Mouse (Mus musculus): ENCODE data around the gene Tfr2. TPM values are rescaled to one million over a fixed set of nuclear protein-coding genes. Genes with fewer than 3 reads are reported as not detected.
A peak's percentile ranks its signal among the peaks of the same experiment; 100 is the strongest.

Tfr2 gene
- total and polyA plus RNA-seq, 2 experiments: 225 to 486 TPM

GRCm38 (mm10) chr5:137580246-137580645, 10.6 kb downstream of the Tfr2 start:
- Histone ChIP-seq H3K79me2 (ENCODE audit: control insufficient read depth, insufficient read depth, low read length) (no peaks in the 10 kb centered on the region), H3K27me3 (ENCODE audit: control insufficient read depth, insufficient read depth, low read length) (no peaks in the 10 kb centered on the region), H3K36me3 (ENCODE audit: control insufficient read depth, insufficient read depth, low read length) (peaks cover 42% of the 10 kb centered on the region), H3K9ac (ENCODE audit: low read depth, low read length) (no peak overlapping the region), H3K4me1 (ENCODE audit: control insufficient read depth, insufficient read depth, low read length) (peaks cover 10% of the 10 kb centered on the region), H3K4me3 (ENCODE audit: insufficient read depth, low read depth, low read length) (no peak overlapping the region), H3K27ac (replicated peaks; ENCODE audit: insufficient read depth, low read depth, low read length) (peak overlapping the region; percentile 75)
- peak; percentile 100 for DNase-seq (ENCODE audit: extremely low read depth, low read depth, low spot score)
- 16% methylated on average over 6 of the region's 6 CpGs for WGBS
- TF ChIP-seq POLR2A (IDR thresholded peaks at IDR 0.05; ENCODE audit: extremely low read depth, insufficient read depth, low read length) (no peak), CTCF (IDR thresholded peaks at IDR 0.05; ENCODE audit: low read depth, low read length) (no peak)

- H3K27ac ChIP-seq (replicated peaks; ENCODE audit: insufficient read depth, low read depth, low read length): no peak overlapping the region
- H3K9ac ChIP-seq (ENCODE audit: low read depth, low read length): no peak overlapping the region
- H3K79me2 ChIP-seq (ENCODE audit: control insufficient read depth, insufficient read depth, low read length): no peaks in the 10 kb centered on the region
- WGBS: 74% methylated on average over 8 of the region's 8 CpGs
- DNase-seq (ENCODE audit: extremely low read depth, low read depth, low spot score): no peak
- no peak overlapping the region for H3K4me3 ChIP-seq (ENCODE audit: insufficient read depth, low read depth, low read length)
- no peaks in the 10 kb centered on the region for H3K27me3 ChIP-seq (ENCODE audit: control insufficient read depth, insufficient read depth, low read length)
- TF ChIP-seq CTCF (IDR thresholded peaks at IDR 0.05; ENCODE audit: low read depth, low read length) (no peak), POLR2A (IDR thresholded peaks at IDR 0.05; ENCODE audit: extremely low read depth, insufficient read depth, low read length) (no peak)
- H3K36me3 ChIP-seq (ENCODE audit: control insufficient read depth, insufficient read depth, low read length): peaks cover 43% of the 10 kb centered on the region
- H3K4me1 ChIP-seq (ENCODE audit: control insufficient read depth, insufficient read depth, low read length): peaks cover 10% of the 10 kb centered on the region
These were observed 13.1 kb downstream of the Tfr2 start for GRCm38 (mm10) chr5:137582702-137583101.

DNA sequence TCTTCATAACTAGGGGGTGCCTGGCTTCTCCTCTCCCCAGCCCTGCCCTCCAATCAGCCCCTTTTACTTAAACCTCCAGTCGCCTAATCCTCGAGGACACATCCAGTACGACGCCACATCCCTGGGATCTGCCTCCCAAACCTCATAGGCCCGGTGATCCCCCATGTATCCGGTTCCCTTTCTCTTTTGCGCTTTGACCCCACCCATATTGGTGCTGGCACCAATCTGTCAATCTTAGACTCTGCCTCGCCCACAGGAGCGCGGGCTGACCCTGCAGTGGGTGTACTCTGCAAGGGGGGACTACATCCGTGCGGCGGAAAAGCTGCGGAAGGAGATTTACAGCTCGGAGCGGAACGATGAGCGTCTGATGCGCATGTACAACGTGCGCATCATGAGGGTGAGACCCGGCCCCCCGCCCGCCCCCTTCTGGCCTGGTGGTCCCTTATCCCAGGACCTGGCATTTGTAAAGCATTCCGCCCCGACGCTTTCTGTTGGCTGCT, 14.1 kb downstream of the Tfr2 start:
- no peak for DNase-seq (ENCODE audit: extremely low read depth, low read depth, low spot score)

GRCm38 (mm10) chr5:137584976-137585375, 15.3 kb downstream of the Tfr2 start:
- TF ChIP-seq CTCF (IDR thresholded peaks at IDR 0.05; ENCODE audit: low read depth, low read length) (peak; percentile 59), POLR2A (IDR thresholded peaks at IDR 0.05; ENCODE audit: extremely low read depth, insufficient read depth, low read length) (no peak)
- H3K36me3 ChIP-seq (ENCODE audit: control insufficient read depth, insufficient read depth, low read length): peaks cover 36% of the 10 kb centered on the region
- WGBS: 62% methylated on average over 8 of the region's 8 CpGs
- no peak overlapping the region for H3K27ac ChIP-seq (replicated peaks; ENCODE audit: insufficient read depth, low read depth, low read length)
- no peak overlapping the region for H3K9ac ChIP-seq (ENCODE audit: low read depth, low read length)
- no peaks in the 10 kb centered on the region for H3K27me3 ChIP-seq (ENCODE audit: control insufficient read depth, insufficient read depth, low read length)
- H3K4me3 ChIP-seq (ENCODE audit: insufficient read depth, low read depth, low read length): no peak overlapping the region
- H3K79me2 ChIP-seq (ENCODE audit: control insufficient read depth, insufficient read depth, low read length): no peaks in the 10 kb centered on the region
- DNase-seq (ENCODE audit: extremely low read depth, low read depth, low spot score): peak; percentile 44
- peaks cover under 1% of the 10 kb centered on the region; the same call in 1 of the 2 replicates for H3K4me1 ChIP-seq (ENCODE audit: control insufficient read depth, insufficient read depth, low read length)

More for the DNA sequence above, 14.1 kb downstream of the Tfr2 start:
- Histone ChIP-seq H3K27me3 (ENCODE audit: control insufficient read depth, insufficient read depth, low read length) (no peaks in the 10 kb centered on the region), H3K27ac (replicated peaks; ENCODE audit: insufficient read depth, low read depth, low read length) (no peak overlapping the region), H3K36me3 (ENCODE audit: control insufficient read depth, insufficient read depth, low read length) (peaks cover 39% of the 10 kb centered on the region), H3K4me3 (ENCODE audit: insufficient read depth, low read depth, low read length) (peak overlapping the region; percentile 31), H3K79me2 (ENCODE audit: control insufficient read depth, insufficient read depth, low read length) (no peaks in the 10 kb centered on the region), H3K4me1 (ENCODE audit: control insufficient read depth, insufficient read depth, low read length) (peaks cover 10% of the 10 kb centered on the region), H3K9ac (ENCODE audit: low read depth, low read length) (no peak overlapping the region)
- WGBS: 66% methylated on average over 27 of the region's 27 CpGs
- TF ChIP-seq CTCF (IDR thresholded peaks at IDR 0.05; ENCODE audit: low read depth, low read length): no peak
- no peak for TF ChIP-seq POLR2A (IDR thresholded peaks at IDR 0.05; ENCODE audit: extremely low read depth, insufficient read depth, low read length)

DNA sequence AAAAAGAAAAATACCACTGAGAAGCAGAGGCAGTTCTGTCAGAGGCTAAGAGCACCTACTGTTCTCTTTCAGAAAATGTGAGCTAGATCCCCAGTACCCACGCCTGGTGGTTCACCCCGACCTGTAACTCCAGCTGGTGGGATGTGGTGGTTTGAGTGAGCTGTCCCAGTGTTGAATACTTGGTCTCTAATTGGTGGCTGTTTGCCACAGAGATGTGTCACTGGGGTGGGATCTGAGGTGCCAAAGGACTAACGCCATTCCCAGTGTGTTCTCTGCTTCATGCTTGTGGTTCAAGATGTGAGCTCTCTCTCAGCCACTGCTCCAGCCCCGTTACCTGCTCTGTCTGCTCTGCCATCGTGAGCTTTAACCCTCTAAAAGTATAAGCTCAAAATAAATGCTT, 20.9 kb downstream of the Tfr2 start:
- Histone ChIP-seq H3K36me3 (ENCODE audit: control insufficient read depth, insufficient read depth, low read length) (peaks cover 10% of the 10 kb centered on the region; the same call in 1 of the 2 replicates), H3K9ac (ENCODE audit: low read depth, low read length) (no peak overlapping the region), H3K27ac (replicated peaks; ENCODE audit: insufficient read depth, low read depth, low read length) (no peak overlapping the region), H3K27me3 (ENCODE audit: control insufficient read depth, insufficient read depth, low read length) (no peaks in the 10 kb centered on the region), H3K79me2 (ENCODE audit: control insufficient read depth, insufficient read depth, low read length) (no peaks in the 10 kb centered on the region), H3K4me1 (ENCODE audit: control insufficient read depth, insufficient read depth, low read length) (peaks cover 4% of the 10 kb centered on the region; the same call in 1 of the 2 replicates), H3K4me3 (ENCODE audit: insufficient read depth, low read depth, low read length) (no peak overlapping the region)
- no peak for DNase-seq (ENCODE audit: extremely low read depth, low read depth, low spot score)
- WGBS: 86% methylated on average over 5 of the region's 5 CpGs
- TF ChIP-seq CTCF (IDR thresholded peaks at IDR 0.05; ENCODE audit: low read depth, low read length): no peak
- no peak for TF ChIP-seq POLR2A (IDR thresholded peaks at IDR 0.05; ENCODE audit: extremely low read depth, insufficient read depth, low read length)

GRCm38 (mm10) chr5:137595921-137596320, 26.3 kb downstream of the Tfr2 start:
- H3K4me1 ChIP-seq (ENCODE audit: control insufficient read depth, insufficient read depth, low read length): peaks cover 18% of the 10 kb centered on the region
- no peak overlapping the region for H3K9ac ChIP-seq (ENCODE audit: low read depth, low read length)
- 87% methylated on average over 7 of the region's 7 CpGs for WGBS
- H3K4me3 ChIP-seq (ENCODE audit: insufficient read depth, low read depth, low read length): no peak overlapping the region
- no peak for DNase-seq (ENCODE audit: extremely low read depth, low read depth, low spot score)
- H3K27me3 ChIP-seq (ENCODE audit: control insufficient read depth, insufficient read depth, low read length): no peaks in the 10 kb centered on the region
- no peak overlapping the region for H3K27ac ChIP-seq (replicated peaks; ENCODE audit: insufficient read depth, low read depth, low read length)
- H3K36me3 ChIP-seq (ENCODE audit: control insufficient read depth, insufficient read depth, low read length): no peaks in the 10 kb centered on the region
- H3K79me2 ChIP-seq (ENCODE audit: control insufficient read depth, insufficient read depth, low read length): peaks cover 4% of the 10 kb centered on the region; the same call in 1 of the 2 replicates
- TF ChIP-seq POLR2A (IDR thresholded peaks at IDR 0.05; ENCODE audit: extremely low read depth, insufficient read depth, low read length): no peak
- TF ChIP-seq CTCF (IDR thresholded peaks at IDR 0.05; ENCODE audit: low read depth, low read length): no peak
